Mouse (Mus musculus): ENCODE measurements around the gene Synpo2l.
A peak's percentile ranks its signal among the peaks of the same experiment; 100 is the strongest.
"Not testable (repeated sequence)": the region's sequence is repeated elsewhere in the genome, so short reads cannot be mapped to it uniquely, and the experiment has no call there.

Gene Synpo2l

GRCm38 (mm10) chr14:20668154-20668810, at the start of gene Synpo2l:
Gene Synpo2l (minus strand): TSS chr14:20668354.
- DNase-seq, result no peak

DNA sequence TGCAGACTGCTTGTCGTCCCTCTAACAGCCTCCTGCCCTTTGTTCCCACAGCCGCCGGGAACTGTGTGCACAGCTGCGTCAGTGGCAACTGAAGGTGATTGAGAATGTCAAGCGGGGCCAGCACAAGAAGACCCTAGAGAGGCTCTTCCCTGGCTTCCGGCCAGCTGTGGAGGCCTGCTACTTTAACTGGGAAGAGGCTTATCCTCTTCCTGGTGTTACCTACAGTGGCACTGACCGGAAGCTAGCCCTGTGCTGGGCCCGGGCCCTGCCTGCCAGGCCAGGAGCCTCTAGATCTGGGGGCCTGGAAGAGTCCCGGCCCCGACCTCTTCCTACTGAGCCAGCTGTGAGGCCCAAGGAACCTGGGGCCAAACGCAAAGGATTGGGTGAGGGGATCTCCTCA, 45.7 kb upstream of the Synpo2l start:
- no peak for DNase-seq

GRCm38 (mm10) chr14:20708239-20708638, 40.1 kb upstream of the Synpo2l start:
- DNase-seq, result no peak

DNA sequence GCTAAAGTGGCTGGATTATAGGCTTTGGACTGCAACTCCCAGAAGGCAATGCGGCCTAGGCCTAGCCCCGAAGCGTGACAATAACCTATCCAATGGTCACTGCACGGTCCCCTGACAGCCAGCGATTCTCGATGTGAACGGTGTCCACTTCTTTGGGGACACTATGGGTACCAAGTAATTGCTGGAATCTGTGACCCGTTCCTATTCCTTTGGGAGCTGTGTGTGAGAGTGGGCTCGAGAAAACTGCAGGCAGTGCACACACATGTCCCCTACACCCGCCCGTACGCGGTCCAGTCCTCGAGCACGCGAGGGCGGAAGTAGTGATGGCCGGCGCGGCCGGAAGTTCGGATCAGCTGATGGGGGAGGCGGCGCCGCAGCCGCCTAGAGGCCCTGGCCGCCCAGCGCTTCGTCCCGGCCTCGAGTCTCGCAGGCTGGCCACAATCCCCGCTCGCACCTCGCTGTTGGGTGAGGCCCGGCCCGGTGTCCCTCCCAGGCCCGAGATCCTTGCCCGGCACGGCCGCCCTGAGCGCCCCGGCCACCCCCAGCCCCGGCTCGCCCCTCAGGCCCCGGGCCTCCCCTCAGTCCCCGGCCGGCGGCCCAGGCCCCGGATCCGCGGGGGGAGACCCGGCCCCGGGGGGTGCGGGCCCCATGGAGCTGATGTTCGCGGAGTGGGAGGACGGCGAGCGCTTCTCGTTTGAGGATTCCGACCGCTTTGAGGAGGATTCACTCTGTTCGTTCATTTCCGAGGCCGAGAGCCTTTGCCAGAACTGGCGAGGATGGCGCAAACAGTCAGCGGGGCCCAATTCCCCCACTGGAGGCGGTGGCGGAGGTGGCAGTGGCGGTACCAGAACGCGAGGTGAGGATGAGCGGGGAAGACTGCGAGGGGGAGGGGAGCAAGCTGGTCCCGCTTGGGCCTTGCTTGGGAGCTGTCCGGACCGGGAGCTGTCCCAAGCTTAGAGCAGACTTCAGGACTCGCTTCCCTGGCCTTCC, 39.3 kb upstream of the Synpo2l start, which contains the start of gene Zswim8:
Gene Zswim8, plus strand, starts transcription at position 352 of the 990 bp plus-strand sequence.
- peak; percentile 89 for DNase-seq

DNA sequence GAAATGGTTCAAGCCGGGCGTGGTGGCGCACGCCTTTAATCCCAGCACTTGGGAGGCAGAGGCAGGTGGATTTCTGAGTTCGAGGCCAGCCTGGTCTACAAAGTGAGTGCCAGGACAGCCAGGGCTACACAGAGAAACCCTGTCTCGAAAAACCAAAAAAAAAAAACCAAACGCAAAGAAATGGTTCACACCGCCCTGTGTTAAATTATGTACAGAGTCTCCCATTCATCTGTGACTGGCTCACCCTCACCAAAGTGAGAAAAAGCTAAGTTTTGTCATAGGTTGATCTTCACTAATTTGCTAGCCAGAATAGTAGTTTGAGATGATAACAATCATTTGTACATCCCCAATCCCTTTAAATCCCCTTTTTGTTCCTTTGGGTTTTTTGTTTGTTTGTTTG, 35.3 kb upstream of the Synpo2l start:
- DNase-seq, result not testable (repeated sequence)

DNA sequence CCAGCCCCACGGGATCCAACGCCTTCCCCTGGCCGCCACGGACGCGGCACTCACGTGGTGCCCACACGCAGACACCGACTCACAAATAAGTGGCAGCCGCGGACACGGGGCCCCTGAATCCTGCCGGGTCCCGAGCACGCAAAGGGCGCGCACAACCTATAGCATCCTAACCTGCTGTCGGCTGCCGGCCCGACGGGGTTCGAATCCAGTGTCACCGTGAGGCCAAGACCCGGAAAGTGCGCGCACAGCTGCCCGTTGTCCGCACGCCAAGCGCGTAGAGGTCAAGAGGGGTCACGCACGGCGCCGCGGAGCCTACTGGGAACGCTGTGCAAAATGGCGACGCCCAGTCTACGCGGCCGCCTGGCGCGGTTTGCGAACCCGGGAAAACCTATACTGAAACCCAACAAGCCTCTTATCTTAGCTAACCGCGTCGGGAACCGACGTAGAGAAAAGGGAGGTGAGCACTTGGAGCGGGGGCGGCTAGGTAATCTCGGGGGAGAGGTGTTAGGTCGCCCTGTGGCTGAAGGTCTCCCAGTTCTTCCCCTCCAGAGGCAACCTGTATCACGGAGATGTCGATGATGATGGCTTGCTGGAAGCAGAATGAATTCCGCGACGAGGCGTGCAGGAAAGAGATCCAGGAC, 34.7 kb upstream of the Synpo2l start, which contains the start of gene Chchd1:
Gene Chchd1, plus strand, starts transcription at position 266 of the 641 bp plus-strand sequence.
- peak; percentile 90 for DNase-seq

DNA sequence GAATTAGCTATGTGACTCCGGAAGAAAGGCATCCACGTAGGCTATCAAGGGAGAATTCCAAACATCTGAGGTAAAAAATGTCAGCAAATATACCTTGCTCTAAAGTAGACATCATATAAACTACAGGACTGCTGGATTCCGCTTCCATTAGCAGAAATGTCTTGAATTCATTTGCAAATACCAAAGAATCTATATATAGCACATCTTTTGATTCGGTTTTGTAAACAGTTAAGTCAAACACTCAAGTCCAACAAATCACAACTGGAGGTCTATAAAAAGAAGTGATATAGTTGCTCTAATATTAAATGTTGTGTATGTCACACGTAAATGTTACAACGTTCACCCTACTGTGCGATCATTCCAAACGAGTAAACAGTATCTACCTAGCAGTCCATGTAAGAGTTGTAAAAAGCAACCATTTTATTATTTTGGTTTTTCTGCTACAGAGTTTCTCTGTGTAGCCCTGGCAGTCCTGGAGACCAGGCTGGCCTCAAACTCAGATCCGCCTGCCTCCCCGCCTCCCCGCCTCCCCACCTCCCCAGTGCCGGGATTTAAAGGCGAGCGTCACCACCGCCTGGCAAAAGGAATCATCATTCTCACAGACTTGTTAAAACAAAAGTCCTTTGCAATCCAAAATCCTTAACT, 34.1 kb upstream of the Synpo2l start:
- no peak for DNase-seq

GRCm38 (mm10) chr14:20701554-20701953, 33.4 kb upstream of the Synpo2l start:
- no peak for DNase-seq

DNA sequence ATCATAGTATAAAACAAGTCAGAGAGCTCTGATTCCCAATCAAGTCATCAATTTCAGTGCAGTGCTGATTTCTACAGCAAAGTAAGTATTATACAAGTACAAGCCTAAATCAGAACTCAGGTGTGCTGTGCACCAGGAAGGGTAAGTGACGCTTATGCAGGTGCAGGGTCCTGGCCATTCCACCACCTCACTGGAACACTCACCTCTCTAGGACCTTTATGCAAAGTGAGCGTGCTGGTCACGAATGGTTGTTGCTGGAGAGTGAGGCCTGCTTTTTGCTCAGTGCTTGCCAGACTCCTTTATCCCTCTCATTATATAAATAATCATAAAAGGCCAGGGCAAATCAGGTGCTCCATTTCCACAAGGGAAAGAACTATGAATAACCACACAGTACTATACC, 32.2 kb upstream of the Synpo2l start:
- DNase-seq, result no peak

DNA sequence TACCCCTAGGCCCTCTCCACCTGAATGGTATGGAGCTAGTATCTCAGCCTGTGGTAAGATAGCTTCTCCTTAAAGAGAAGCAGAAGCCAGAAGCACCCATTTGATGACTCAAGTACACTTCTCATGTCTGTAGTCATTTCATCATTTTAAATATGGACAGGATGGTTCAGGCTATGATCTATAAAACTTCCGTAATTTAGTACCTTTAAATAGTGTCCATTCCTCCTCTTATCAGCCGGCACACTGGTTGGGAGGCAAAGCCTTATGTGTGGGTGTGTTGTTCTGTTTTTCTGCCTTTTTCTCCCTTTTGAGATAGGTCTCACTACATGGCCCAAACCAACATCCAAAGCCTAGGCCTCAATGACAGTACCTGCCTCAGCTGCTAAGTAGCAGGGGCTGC, 30.4 kb upstream of the Synpo2l start:
- DNase-seq, result no peak

GRCm38 (mm10) chr14:20696986-20697385, 28.8 kb upstream of the Synpo2l start:
- DNase-seq, result peak; percentile 62

DNA sequence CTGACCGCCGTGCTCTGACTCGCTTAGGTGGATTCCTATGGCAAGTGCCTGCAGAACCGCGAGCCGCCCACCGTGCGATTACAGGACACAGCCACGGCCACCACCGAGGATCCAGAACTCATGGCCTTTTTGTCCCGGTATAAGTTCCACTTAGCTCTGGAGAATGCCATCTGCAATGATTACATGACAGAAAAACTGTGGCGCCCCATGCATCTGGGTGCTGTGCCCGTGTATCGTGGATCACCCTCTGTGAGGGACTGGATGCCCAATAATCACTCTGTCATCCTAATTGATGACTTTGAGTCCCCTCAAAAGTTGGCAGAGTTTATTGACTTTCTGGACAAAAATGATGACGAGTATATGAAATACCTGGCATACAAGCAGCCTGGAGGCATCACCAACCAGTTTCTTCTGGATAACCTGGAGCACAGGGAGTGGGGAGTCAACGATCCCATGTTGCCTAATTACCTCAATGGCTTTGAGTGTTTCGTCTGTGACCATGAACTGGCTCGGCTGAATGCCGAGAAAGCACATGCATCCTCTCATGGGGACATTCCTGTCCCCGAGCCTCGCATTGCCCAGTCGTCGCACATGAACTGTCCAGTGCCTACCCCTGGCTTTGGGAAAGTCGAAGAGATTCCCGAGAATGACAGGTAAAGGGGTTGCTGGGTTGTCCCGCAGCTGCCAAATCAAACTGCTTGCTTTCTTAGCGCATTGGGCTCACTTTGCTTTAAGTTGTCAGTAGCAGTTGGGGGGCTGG, 27.8 kb upstream of the Synpo2l start:
- peak; percentile 69 for DNase-seq

GRCm38 (mm10) chr14:20694884-20695760, 27.0 kb upstream of the Synpo2l start, which contains the start of gene Fut11:
Gene Fut11 (plus strand): TSS chr14:20694968.
- DNase-seq, result peak; percentile 91

DNA sequence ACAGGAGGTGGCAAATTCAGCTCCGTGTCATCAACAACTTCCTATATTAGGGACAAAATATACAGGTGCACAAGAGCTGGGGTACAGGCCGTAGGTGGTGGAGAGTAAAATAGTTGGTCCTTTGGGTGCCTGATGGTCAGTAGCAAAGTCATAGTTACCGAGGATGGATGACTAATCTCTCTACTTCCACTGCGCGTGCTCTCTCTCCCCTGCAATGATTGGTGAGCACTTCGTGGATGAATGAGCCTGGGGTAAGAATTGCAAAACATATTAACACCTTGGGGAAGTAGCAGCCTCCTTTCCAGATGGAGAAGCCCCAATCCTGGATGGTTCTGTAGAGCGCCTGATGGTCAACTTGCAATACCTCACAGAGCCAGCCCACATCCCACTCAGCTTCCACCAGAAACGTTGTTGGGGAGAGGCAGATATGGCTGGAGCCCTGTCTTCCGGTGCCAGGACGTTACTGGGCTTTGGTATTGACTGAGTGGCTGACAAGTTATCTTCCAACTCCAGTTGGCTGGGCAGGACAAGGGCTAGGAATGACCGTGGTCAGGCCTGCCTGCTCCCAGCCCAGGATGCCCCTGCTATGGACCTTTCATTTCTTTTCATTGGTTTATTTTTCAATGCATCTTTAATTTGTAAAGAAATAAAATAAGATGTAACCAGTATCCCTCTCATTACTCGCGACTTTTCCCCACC, 26.2 kb upstream of the Synpo2l start:
- DNase-seq, result no peak

DNA sequence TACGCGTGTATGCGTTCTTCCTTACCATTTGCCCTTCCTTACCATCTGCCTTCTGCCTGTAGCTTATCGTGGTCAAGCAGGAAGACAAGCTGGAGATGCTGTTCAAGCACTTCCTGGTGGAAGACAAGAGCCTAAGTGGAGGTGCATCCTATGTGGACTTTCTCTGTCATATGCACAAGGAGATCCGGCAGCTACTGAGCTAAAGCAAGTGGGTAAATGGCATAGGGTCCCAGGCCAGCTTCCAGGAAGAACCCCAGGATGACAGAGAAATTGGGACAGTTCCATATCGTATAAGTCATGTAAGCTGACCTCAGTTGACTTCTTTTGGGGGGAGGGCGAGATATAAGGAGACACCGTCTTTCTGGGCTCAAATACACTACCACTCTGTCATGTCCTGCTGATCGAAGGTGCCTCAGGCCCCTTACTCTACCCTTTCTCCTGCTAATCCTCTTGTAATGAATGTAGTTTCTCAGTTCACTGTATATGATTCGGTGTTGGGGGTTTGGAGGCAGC, 25.5 kb upstream of the Synpo2l start:
- peak; percentile 55 for DNase-seq

GRCm38 (mm10) chr14:20691772-20692171, 23.6 kb upstream of the Synpo2l start:
- DNase-seq, result no peak

- DNase-seq, result no peak
Measured at GRCm38 (mm10) chr14:20689009-20689408, 20.9 kb upstream of the Synpo2l start.

GRCm38 (mm10) chr14:20686576-20686975, 18.4 kb upstream of the Synpo2l start:
- no peak for DNase-seq

- DNase-seq, result no peak
Measured at GRCm38 (mm10) chr14:20682498-20682897, 14.3 kb upstream of the Synpo2l start.

GRCm38 (mm10) chr14:20681742-20682141, 13.6 kb upstream of the Synpo2l start:
- no peak for DNase-seq
